Mouse (Mus musculus) E14TG2a.4 (cell line): ENCODE measurements around the gene Zfand3.

Source experiments
- CTCF ChIP-seq: conservative IDR thresholded peaks from 2 replicates; pipeline ENCODE4 v1.5.1; 2014; ENCODE audit warnings: low read length
- NANOG ChIP-seq: IDR thresholded peaks from 2 replicates; pipeline ENCODE4 v1.6.1; 2014; ENCODE audit warnings: borderline replicate concordance, low read length, mixed read lengths
- POU5F1 ChIP-seq: IDR thresholded peaks from 2 replicates; pipeline ENCODE4 v1.6.1; 2014; ENCODE audit warnings: low read length, borderline replicate concordance

GRCm38 (mm10) chr17:30245308-30245706 lies 240.8 kb downstream of the Zfand3 start:
- TF ChIP-seq CTCF (no peak), NANOG (no peak), POU5F1 (no peak)
